Mouse (Mus musculus): ENCODE results near the gene Cfap43. TPM values are rescaled to one million over a fixed set of nuclear protein-coding genes. Genes with fewer than 3 reads are reported as not detected.

The Cfap43 gene
- polyA plus RNA-seq, 1 experiment = not detected

GRCm38 (mm10) chr19:47937443-47938406 lies 18.6 kb upstream of the Cfap43 start, which contains the start of gene Cfap58:
Cfap58 (plus strand) TSS chr19:47937675.
- peak; percentile 55 to 79 for DNase-seq (ENCODE audit: low read depth in 1 of 2, low spot score in 2 of 2)
- no peaks in the 10 kb centered on the region for H3K36me3 ChIP-seq (ENCODE audit: control insufficient read depth, insufficient read depth, low read length)

GRCm38 (mm10) chr19:47936938-47937337 lies 17.9 kb upstream of the Cfap43 start:
- TF ChIP-seq POLR2A (IDR thresholded peaks at IDR 0.05; ENCODE audit: low read depth, low read length) = no peak
- TF ChIP-seq CTCF (IDR thresholded peaks at IDR 0.05; ENCODE audit: extremely low read depth, insufficient read depth, insufficient read length, insufficient replicate concordance) = no peak
- H3K27me3 ChIP-seq (ENCODE audit: control insufficient read depth, insufficient read depth, low read length) = no peaks in the 10 kb centered on the region; the same call in 1 of the 2 replicates
- no peaks in the 10 kb centered on the region; the same call in 1 of the 2 replicates for H3K4me1 ChIP-seq (ENCODE audit: control insufficient read depth, insufficient read depth, insufficient read length)
- H3K27ac ChIP-seq (ENCODE audit: insufficient read depth, low read length) = no peak overlapping the region; the same call in 1 of the 2 replicates
- H3K36me3 ChIP-seq (ENCODE audit: control insufficient read depth, insufficient read depth, low read length) = no peaks in the 10 kb centered on the region
- no peak overlapping the region for H3K4me3 ChIP-seq (ENCODE audit: extremely low read depth, insufficient read depth, insufficient read length)
- WGBS = 27% methylated on average over 9 of the region's 9 CpGs
- no peak for DNase-seq (ENCODE audit: low read depth in 1 of 2, low spot score in 2 of 2)

More at GRCm38 (mm10) chr19:47937443-47938406, 18.6 kb upstream of the Cfap43 start, which contains the start of gene Cfap58:
- Histone ChIP-seq H3K4me1 (ENCODE audit: control insufficient read depth, insufficient read depth, insufficient read length) (no peaks in the 10 kb centered on the region; the same call in 1 of the 2 replicates), H3K4me3 (ENCODE audit: extremely low read depth, insufficient read depth, insufficient read length) (peak within 1 kb of the TSS; percentile 57), H3K27ac (ENCODE audit: insufficient read depth, low read length) (peak within 1 kb of the TSS; percentile 56; the same call in 1 of the 2 replicates), H3K27me3 (ENCODE audit: control insufficient read depth, insufficient read depth, low read length) (no peaks in the 10 kb centered on the region; the same call in 1 of the 2 replicates)
- 12% methylated on average over 41 of the region's 41 CpGs for WGBS
- TF ChIP-seq POLR2A (IDR thresholded peaks at IDR 0.05; ENCODE audit: low read depth, low read length) (no peak), CTCF (IDR thresholded peaks at IDR 0.05; ENCODE audit: extremely low read depth, insufficient read depth, insufficient read length, insufficient replicate concordance) (no peak)

DNA sequence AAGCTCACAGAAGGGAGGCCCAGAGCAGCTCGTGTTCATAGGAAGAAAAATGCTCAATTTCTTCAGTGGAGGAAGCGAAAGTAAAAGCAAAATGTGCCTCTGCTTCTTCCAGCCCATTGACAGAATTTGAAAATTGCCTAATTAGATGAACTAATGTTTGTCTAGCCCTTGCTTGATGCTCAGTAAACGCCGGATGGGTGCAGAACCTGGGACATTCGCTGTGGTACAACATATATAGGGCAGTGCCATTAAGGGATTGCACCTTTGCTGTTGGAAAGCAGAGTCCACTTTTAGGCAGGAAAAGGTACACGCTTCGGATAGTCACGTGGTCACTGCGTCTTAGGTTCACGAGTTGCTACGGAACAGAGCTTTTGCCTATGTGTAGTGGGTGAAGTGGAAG lies 17.4 kb upstream of the Cfap43 start:
- TF ChIP-seq POLR2A (IDR thresholded peaks at IDR 0.05; ENCODE audit: low read depth, low read length) = no peak
- TF ChIP-seq CTCF (IDR thresholded peaks at IDR 0.05; ENCODE audit: extremely low read depth, insufficient read depth, insufficient read length, insufficient replicate concordance) = no peak
- no peaks in the 10 kb centered on the region; the same call in 1 of the 2 replicates for H3K4me1 ChIP-seq (ENCODE audit: control insufficient read depth, insufficient read depth, insufficient read length)
- H3K27ac ChIP-seq (ENCODE audit: insufficient read depth, low read length) = peak overlapping the region; percentile 56; the same call in 1 of the 2 replicates
- no peak for DNase-seq (ENCODE audit: low read depth in 1 of 2, low spot score in 2 of 2)
- no peaks in the 10 kb centered on the region for H3K36me3 ChIP-seq (ENCODE audit: control insufficient read depth, insufficient read depth, low read length)
- 58% methylated on average over 11 of the region's 11 CpGs for WGBS
- H3K27me3 ChIP-seq (ENCODE audit: control insufficient read depth, insufficient read depth, low read length) = no peaks in the 10 kb centered on the region; the same call in 1 of the 2 replicates
- no peak overlapping the region; the same call in 1 of the 2 replicates for H3K4me3 ChIP-seq (ENCODE audit: extremely low read depth, insufficient read depth, insufficient read length)

DNA sequence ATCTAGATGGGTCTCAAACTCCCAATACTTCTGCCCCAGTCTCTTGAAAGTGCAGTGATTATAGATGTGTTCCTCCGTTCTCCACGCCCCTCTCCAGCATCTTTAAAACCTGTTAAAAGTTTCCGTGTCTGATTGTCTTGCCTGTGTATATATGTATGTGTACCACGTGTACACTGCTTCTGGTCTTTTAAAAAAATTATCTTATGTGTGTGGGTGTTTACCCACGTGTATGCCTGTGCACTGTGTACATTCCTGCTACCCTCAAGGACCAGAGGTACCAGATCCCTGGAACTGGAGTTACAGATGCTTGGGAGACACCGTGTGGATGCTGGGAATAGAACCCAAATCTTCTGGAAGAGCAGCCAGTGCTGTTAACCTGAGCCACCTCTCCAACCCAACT lies 16.4 kb upstream of the Cfap43 start:
- Histone ChIP-seq H3K27me3 (ENCODE audit: control insufficient read depth, insufficient read depth, low read length) (no peaks in the 10 kb centered on the region; the same call in 1 of the 2 replicates), H3K27ac (ENCODE audit: insufficient read depth, low read length) (no peak overlapping the region), H3K4me1 (ENCODE audit: control insufficient read depth, insufficient read depth, insufficient read length) (no peaks in the 10 kb centered on the region; the same call in 1 of the 2 replicates), H3K4me3 (ENCODE audit: extremely low read depth, insufficient read depth, insufficient read length) (no peak overlapping the region), H3K36me3 (ENCODE audit: control insufficient read depth, insufficient read depth, low read length) (no peaks in the 10 kb centered on the region)
- no peak for DNase-seq (ENCODE audit: low read depth in 1 of 2, low spot score in 2 of 2)
- TF ChIP-seq POLR2A (IDR thresholded peaks at IDR 0.05; ENCODE audit: low read depth, low read length) (no peak), CTCF (IDR thresholded peaks at IDR 0.05; ENCODE audit: extremely low read depth, insufficient read depth, insufficient read length, insufficient replicate concordance) (no peak)
- WGBS = 89% methylated on average over 6 of the region's 6 CpGs

DNA sequence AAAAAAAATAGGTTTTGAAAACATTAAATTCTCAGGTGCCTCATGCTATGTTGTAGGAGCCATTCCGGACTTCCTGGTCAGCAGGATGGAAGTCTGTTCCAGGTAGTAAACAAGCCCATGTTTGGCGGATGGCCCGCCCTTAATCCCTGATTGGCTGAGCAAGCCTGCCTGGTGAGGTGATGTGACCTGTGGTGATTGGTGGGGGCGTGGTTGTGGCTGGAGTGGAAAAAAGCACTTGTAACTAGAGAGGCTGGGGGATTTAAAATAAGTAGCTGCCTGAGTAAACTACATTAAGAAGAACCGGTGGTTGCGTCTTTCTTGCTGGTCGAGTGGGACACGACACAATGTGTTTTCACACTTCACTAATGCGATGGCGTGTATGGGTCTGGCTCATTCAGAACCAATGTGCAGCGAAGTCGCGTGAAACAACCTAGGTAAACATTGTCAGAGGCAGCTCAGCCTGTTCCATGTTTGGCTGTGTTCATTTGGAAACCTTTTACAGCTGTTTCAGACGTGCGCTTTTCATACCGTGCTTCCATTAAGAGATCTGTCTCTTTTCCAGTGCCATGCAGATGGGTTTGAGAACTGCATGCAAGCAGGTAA lies 15.7 kb upstream of the Cfap43 start:
- Histone ChIP-seq H3K27ac (ENCODE audit: insufficient read depth, low read length) (no peak overlapping the region), H3K27me3 (ENCODE audit: control insufficient read depth, insufficient read depth, low read length) (no peaks in the 10 kb centered on the region; the same call in 1 of the 2 replicates), H3K36me3 (ENCODE audit: control insufficient read depth, insufficient read depth, low read length) (no peaks in the 10 kb centered on the region), H3K4me1 (ENCODE audit: control insufficient read depth, insufficient read depth, insufficient read length) (no peaks in the 10 kb centered on the region; the same call in 1 of the 2 replicates), H3K4me3 (ENCODE audit: extremely low read depth, insufficient read depth, insufficient read length) (no peak overlapping the region)
- 88% methylated on average over 16 of the region's 16 CpGs for WGBS
- no peak for DNase-seq (ENCODE audit: low read depth in 1 of 2, low spot score in 2 of 2)
- no peak for TF ChIP-seq CTCF (IDR thresholded peaks at IDR 0.05; ENCODE audit: extremely low read depth, insufficient read depth, insufficient read length, insufficient replicate concordance)
- TF ChIP-seq POLR2A (IDR thresholded peaks at IDR 0.05; ENCODE audit: low read depth, low read length) = no peak

- DNase-seq (ENCODE audit: low read depth in 1 of 2, low spot score in 2 of 2) = no peak
- WGBS = 94% methylated on average over 8 of the region's 8 CpGs
- TF ChIP-seq CTCF (IDR thresholded peaks at IDR 0.05; ENCODE audit: extremely low read depth, insufficient read depth, insufficient read length, insufficient replicate concordance) = no peak
- no peak for TF ChIP-seq POLR2A (IDR thresholded peaks at IDR 0.05; ENCODE audit: low read depth, low read length)
- Histone ChIP-seq H3K4me3 (ENCODE audit: extremely low read depth, insufficient read depth, insufficient read length) (no peak overlapping the region), H3K4me1 (ENCODE audit: control insufficient read depth, insufficient read depth, insufficient read length) (no peaks in the 10 kb centered on the region; the same call in 1 of the 2 replicates), H3K27ac (ENCODE audit: insufficient read depth, low read length) (no peak overlapping the region), H3K36me3 (ENCODE audit: control insufficient read depth, insufficient read depth, low read length) (no peaks in the 10 kb centered on the region), H3K27me3 (ENCODE audit: control insufficient read depth, insufficient read depth, low read length) (no peaks in the 10 kb centered on the region; the same call in 1 of the 2 replicates)
These were observed 15.1 kb upstream of the Cfap43 start for GRCm38 (mm10) chr19:47934146-47934545.
